Mouse (Mus musculus) adrenal gland, postnatal 14 days (tissue): ENCODE results near the gene Tmem222. TPM values are rescaled to one million over a fixed set of nuclear protein-coding genes. Genes with fewer than 3 reads are reported as not detected.

ENCODE experiments used
- DNase-seq: peaks from one replicate; pipeline ENCODE4 v3.0.0; 2021; ENCODE audit warnings: mixed read lengths
- long read RNA-seq, 2 experiments: library from polyadenylated mRNA; stranded (forward); transcript quantifications; one replicate each; pipeline ENCODE4 v2.0.0; 2021
- total RNA-seq: library from RNA; stranded (reverse); gene quantifications from 2 replicates; pipeline ENCODE4 v1.2.3, GENCODE M21; 2021

Gene Tmem222
- 48.7 and 55.0 TPM in 2 replicates for total RNA-seq
- long read RNA-seq, experiment 1, transcript Tmem222-201 (6 exons, 1,484 nt), result major isoform, 89 of 99 reads
- long read RNA-seq, experiment 1, transcript Tmem222-205 (5 exons, 546 nt), result minor isoform, 7 of 99 reads
- long read RNA-seq, experiment 1, partial matches to known transcripts, result 1 of 99 reads
- long read RNA-seq, experiment 1, other reads (novel, unspliced or antisense), result 2 of 99 reads
- long read RNA-seq, experiment 2, transcript Tmem222-201 (6 exons, 1,484 nt), result major isoform, 70 of 82 reads
- long read RNA-seq, experiment 2, partial matches to known transcripts, result 1 of 82 reads
- long read RNA-seq, experiment 2, other reads (novel, unspliced or antisense), result 4 of 82 reads

DNA sequence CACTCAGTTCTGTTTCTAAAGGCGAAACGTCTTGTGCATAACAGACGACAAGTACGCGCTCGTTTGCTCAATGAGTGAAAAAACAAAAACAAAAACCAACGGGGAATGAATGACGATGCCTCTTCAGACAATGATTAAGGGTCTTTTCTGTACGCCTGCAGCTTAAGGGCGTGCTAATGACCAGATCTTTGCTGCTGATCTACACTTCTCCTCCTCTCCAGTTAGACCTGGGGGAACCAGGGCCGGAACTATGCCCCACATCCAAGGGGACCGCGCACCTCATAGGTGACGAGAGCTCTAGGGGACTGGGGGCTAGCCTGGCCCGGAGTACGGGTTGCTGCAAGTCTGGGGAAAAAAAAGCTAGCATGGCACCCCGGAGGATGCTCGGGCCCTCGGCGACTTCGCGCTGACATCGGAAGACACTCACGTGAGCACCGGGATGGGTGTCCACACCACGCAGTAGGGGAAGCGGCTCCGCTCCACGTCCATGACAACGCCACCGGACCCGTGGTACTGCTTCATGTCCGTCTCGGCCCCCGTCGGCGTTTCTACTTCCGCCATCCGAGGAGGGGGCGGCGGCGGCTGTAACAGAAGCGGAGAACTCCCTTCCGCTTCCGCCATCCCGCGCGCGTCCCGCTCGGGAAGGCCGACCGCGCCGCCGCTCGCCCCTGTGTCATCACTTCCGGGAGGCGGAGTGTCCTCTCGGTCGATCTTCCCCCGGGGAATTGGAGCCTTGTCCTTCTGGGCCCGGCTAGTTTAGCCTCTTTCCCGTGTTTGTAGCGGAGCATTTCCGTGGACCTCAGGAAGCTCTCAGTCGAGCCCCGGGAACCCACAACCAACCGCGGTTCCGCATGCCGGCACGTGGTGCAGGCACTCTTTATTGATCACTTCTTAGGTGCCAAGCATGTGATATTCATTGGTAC lies at the start of gene Tmem222:
Gene Tmem222 (minus strand): TSS at position 689 of the 923 bp plus-strand sequence.
- DNase-seq, result peak; percentile 97

DNA sequence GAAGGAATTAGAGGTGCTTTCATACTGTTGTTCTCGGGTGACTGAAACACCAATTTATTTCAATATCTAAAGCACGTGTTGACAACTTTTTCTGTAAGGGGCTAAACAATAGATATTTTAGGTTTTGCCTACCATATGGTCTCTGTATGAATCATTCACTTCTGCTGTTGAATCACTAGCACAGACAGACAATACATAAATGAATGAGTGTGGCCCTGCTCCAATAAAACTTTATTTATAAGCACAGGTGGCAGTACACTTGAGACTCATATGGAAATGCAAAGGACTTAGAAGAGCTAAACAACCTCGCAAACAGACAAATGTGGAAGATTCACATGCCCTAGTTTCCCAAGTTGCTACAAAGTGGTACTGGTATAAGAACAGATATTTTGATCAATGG lies 42.1 kb upstream of the Tmem222 start:
- DNase-seq, result no peak

DNA sequence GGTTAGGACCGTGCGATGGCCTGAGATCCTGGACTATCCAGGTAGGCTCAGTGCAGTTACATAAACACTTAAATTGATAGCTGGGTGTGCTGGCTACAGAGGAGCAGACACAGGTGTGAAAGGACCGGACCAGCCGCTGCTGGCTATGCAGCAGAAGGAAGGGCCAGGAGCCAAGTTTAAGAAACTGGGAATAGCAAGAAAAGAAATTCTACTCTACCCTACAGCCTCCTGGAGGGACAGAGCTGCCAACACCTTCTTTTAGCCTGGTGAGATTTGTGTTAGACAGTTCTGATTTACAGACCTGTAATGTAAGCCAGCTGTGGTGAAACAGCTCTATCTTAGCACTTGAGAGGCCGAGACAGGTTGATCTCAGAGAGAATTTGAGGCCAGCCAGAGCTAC lies 38.4 kb upstream of the Tmem222 start:
- peak; percentile 3 for DNase-seq

DNA sequence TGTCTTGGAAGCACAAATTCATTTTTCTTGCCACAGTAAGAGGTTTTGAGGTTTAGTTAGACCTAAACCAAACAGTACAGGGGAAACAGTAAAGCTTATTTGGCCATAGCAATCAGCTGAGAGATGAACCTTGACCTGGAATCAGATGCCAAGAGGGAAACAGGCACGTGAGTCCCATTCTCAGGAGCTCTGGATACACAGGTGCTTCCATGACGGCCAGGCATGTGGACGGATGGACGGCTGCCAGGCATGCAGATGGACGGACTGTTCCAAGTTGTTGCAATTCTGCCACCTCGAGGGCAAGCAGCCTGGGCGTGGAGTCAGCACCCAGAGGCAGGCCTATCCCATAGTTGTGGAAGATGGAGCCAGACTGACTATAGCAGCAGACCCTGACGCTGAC lies 37.3 kb upstream of the Tmem222 start:
- peak; percentile 76 for DNase-seq

DNA sequence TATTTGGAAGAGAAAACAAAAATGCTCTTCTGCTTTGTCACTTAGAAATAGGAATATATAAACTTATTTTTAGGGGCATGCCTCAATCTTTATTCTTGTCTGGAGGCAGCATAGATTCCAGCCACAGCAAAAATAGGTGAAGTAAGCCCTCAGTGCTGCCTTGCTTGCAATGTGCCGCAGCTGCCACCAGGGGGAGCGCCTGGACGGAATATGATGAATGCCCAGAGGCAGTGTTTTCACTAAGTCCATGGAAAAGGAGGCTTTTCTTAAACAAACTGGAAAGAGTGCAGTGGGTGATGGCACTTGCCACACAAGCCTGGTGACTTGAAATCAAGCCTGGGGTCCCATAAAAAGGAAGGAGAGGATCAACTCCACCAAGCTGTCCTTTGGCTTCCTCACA lies 32.4 kb upstream of the Tmem222 start:
- peak; percentile 94 for DNase-seq

DNA sequence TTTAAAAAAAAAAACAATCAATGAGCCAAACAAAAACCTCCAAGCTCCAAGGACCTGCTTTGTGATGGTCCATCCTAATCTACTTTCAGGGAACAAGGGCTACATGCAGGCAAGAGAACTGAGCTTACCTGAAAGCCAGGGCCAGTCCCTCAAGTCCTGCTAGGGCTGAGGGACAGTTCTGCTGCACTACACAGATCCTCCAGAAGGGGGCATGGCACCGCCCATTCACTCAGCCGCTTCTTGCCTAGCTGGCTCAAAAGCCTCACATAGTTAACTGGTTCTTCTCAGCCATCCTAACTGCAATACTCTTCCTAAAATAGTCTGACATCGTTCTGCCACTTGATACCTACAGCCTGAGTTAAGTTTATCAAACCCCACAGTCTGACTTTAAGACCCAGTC lies 29.7 kb upstream of the Tmem222 start:
- DNase-seq, result peak; percentile 80

DNA sequence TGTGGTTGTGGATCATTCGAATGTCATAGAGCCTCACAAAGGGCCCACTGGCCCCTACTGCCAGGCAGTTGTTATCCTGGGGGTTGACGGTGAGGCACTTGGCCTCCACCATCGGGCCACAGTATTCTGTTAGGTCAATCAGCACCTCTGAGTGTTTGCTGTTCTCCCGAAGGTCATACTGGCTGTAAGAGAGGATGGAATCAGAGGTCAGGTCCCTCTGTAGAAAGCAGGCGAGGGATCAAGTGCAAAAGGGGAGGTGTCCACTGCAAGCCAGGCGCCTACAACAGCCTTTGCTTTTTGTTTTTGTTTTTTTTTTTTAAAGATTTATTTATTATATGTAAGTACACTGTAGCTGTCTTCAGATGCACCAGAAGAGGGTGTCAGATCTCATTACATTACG lies 28.2 kb upstream of the Tmem222 start:
- DNase-seq, result no peak

DNA sequence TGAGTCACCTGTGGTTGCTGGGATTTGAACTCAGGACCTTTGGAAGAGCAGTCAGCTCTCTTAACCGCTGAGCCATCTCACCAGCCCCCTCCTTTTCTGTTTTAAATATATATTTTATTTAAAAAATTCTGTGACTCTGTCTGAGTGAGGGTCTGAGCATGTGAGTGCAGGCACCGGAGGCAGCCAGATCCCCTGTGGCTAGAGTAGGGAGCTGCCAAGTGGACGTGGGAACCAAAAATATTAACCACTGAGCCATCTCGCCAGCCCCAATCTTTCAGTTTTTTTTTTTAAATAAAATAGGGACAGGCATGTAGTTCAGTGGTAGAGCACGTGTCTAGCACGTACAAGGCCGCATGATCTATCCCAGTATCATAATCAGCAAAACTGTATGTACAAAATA lies 27.2 kb upstream of the Tmem222 start:
- no peak for DNase-seq

DNA sequence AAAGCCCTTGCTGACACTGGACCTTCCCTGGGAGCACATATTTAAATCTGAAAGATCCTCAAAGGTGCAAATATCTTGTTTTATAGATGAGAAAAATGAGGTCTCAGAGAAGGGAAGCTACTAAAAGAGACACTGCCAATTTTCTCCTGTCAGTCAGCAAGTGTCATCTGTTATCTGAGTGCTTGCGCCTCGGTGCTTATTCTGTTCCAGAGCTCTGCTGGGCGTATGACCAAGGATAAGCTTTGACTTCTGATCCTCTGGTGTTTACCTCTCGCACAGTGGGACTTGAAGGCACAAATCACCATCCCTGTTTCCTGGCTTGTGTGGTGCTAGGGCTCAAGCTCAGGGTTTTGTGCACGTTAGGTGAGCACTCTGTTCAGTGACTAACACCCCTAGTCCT lies 25.1 kb upstream of the Tmem222 start:
- DNase-seq, result no peak

DNA sequence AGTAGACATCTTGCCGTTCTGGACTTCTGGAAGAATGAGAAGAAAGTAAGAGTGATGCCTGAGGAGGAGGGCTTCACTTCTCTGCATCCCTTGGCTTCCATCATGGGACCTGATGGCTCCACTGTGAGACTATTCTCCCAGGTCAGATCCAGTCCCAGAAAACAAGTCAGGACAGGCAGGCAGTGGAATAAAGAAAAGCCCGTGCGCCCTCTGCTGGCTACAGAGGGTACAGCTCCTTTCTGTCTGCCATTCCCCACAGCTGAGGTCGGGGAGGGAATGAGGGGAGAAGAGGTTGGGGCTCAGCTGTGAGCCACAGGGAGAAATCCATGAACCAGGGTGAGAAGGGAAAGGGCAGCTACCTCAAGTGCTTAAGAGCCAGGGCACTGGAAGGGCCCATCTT lies 24.2 kb upstream of the Tmem222 start:
- DNase-seq, result peak; percentile 82

DNA sequence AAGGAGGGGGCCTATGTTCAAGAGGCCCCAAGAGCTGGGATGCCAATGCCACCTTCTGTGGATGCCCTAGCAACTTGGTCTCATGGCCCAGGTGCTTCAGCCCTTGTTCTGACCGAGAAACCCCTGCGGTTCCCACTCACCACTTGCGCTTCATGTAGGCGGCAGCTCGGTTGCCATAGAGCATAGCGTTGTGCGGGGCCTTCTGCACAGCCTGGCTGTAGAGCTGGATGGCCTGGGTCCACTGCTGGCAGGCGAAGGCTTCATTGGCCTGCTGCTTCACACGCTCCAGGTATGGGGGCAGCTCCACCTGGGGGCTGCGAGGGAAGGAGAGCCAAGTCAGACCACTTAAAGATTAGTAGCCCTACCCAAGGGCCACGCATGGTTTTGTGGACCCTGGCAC lies 22.8 kb upstream of the Tmem222 start:
- DNase-seq, result no peak

DNA sequence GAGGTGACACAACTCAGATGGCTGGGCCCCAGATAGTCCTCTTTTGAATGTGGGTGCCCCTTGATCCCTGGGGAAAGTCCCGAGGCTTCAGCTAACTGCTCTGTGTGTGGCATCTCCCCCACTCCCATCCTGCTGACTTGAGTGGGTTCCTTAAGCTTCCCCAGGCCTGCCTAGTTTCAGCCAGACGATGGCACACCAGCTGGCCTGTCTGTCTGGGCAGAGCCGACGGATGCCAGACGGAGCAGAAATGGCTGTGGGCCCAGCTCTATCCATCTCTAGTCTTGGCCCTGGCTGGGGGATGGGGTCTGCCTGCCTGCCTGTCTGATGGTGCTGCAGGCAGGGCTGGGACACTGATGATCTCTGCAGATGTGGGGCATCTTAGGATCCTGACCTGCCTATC lies 22.1 kb upstream of the Tmem222 start:
- no peak for DNase-seq

DNA sequence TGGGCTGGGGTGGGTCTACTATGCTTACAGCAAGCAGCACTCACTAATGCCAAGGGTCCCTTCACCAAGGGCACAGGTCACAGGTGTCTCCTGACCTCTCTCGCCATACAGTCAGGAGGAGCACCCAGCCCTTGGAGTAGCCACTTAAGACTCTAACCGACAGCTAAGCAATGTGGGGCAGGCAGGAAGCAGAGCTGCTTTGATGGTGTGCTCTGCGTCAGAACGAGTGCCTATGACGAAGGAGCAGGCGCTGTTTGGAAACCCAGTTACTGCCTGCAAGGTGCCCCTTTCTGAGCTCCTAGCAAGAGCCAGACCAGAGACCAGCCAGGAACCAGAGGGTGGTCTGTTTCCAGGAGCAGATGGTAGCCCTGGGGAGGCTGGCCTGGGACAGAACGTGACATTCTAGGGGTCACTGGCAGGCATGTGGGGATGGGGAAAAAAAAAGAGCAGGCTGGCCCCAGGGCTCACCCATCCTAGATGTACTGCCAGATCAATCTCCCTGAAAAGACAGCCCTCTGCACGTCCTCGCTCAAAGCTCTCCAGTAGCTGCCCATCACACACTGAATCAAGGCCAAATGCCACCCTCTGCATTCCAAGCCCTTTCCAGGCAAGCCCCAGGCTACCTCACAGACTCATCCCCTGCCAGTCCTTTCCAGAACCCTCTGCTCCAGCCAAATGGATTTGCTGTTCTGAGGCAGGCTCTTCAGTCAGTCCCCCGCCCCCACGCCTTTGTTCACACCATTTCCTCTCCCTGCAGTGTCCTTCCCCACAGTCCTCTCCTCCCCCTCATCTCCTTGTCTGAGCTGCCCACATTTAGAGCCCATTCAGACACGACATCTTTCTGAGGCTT lies 21.1 kb upstream of the Tmem222 start:
- DNase-seq, result peak; percentile 62

DNA sequence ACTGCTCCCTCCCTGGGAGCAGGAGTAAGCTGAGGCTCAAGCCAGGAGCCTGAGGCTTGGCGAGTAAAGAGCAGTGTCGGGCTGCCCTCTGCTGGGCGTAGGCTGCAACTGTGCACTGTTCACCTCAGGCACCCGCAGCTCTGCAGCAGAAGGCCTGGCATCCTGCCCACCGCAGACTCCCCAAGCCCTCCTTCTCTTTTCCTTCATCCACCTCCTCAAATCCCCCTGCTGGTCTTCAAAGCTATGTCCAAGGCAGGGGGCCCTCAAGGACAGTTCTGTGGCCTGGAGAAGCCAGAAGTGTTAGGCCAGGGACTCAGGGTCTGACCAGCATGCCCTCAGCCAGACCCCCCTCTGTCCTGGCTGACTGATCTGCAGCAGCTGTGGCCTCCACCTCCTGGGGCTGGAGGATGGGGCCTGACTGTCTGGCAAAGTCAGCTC lies 20.2 kb upstream of the Tmem222 start:
- DNase-seq, result peak; percentile 90

DNA sequence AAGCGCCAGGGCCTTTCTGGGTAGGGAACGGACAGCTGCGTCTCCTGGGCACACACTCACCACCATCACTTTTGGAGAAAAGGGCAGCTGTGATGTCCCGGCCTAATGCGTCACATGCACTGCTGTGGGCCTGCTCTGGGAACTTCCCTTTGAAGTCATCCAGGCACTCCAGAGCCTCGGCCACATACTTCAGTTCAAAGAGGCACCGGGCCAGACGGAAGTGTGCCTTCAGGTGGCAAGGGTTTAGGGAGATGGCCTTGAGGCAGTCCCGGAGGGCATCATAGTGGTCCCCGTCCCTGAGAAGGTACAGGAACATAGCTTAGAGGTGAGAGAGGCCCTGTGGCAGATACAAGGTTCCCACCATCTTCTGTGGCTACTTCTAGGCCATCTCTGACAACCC lies 19.8 kb upstream of the Tmem222 start:
- peak; percentile 40 for DNase-seq

DNA sequence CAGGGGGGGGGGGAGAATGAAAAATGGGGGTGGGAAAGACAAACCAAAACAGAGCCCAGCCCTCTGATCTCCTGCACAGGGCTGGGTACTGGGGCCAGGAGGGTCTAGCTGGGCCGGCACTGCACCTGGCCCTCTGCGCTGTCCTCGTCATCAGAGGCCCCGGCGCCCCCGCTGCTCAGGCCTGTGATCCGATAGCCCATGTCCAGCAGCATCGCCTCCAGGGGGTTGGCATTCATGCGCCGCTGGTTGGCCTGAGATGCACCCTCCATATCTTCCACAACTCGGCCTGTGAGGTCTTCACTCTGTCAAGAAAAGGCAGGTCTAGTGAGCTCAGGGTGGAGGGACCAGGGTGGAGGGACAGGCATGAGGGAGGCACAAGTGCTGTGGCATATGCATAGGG lies 16.5 kb upstream of the Tmem222 start:
- DNase-seq, result no peak

DNA sequence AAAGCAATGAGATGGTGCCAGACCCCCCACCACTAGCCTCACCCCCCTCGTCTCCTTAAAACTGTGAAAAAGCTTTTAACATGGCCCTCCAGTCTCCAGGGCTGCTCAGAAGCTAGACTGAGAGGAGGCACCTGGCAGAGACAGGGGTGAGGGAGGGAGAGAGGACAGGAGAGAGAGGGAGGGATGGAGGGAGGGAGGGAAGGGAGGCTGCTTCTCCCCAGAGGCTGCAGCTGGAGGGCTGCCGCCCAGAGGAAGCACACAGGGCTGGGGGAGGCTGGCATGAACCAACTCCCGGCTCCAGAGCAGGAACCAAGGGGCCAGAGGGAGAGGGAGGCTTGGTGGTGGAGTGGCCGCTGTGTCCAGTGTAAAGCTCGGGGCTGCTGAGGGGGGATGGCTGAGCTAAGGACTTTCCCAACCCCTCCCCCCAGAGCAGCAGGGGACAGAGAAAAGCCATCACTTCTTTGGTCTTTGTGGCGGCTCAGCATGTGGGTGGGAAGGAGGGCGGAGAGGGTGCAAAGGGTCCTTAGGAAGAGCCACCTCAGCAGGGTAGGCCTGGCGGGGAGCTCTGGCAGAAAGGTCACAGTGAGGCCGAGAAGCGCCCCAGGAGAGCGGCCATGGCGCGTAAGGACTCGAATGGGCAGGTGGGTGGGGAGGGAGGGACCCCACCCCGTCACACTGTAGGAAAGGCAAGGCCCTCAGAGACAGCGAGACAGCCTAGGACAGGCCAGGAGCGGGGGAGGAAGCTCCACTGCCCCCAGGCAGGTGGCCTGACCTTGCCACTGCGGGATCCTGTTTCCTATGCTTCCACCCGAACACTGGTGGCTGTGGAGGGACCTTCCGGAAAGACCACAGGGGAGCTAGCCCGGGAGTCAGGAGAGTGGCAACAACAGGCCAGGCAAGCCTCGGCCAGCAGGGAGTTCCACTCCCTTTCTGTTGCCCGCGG lies 15.6 kb upstream of the Tmem222 start:
- DNase-seq, result peak; percentile 48

DNA sequence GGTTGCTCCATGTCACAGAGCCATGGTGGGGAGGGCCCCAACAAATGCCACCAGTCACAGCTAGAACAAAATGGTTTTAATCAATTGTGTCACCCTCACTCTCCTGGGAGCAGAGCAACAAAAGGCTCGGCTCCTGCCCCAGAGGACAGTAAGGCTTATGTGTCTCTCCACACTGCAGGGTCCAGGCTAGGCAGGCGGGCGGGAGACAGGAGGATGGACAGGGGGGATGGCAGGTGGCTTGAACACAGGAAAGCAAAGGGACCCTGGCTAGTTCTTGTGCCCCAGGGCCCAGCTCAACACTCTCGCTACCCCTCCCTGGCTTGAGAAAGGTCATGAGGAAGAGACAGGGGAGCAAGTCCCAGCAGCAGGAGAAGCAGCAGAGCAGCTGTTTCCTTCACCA lies 14.8 kb upstream of the Tmem222 start:
- no peak for DNase-seq

DNA sequence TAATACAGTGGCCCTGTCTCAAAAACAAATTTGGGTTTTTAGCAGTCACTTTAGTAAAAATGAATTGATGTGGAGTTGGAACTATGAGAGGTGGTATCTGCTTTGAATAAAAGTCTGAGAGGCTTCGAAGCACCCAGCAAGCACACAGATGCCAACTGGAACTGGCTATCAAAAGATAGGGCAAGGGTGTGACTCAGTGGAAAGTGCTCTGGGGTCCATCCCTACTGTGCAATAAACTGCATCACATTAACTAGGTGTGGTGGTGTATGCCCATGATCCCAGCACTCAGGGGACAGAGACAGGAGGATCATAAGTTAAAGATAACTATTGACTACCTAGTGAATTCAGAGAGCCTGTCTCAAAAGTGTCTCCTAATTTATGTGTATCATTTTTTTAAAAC lies 13.7 kb upstream of the Tmem222 start:
- DNase-seq, result no peak

DNA sequence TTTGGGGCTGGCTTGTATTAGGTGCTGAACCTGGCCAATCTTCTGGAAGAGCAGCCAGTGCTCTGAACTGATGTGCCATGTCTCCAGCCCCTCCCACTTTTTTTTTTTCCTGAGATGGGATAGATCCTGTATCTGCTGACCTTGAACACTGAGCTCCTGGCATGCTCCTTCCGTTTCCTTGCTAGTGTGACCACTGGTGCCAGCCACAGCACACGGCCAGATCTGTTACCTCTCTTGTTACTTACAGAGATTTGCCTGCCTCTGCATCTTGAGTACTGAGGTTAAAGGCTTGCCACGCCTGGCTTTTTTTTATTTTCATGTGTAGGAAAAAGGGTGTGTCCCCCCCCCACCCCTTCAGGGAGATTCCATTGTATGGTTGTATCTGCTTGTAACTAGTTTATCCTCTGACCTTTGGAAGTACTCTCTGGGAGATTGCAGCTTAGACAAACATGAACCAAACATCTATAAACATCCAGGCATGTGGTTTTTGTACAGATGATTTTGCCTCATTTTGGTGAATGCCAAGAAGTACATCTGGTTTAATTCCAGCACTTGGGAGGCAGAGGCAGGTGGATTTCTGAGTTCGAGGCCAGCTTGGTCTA lies 9.0 kb upstream of the Tmem222 start:
- DNase-seq, result no peak

DNA sequence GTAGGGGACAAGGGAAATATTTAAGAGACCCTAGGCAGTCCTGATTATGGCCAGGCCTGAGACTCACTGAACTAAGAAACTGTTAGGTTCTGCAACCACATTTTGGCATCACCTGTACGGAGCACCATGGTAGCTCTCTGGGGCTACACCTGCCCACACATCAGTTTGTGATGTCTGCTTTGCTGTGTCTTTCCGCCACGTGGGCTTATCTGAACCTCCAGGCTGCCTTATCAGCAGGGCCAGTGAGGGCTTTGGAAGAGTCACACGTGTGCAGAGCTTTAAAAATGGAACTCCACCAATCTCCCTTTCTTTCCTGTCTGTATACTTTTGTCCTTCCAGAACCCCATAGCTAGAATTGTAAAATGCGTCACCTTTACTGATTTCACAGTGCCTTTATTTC lies 8.4 kb upstream of the Tmem222 start:
- no peak for DNase-seq
